In the genomic region with DNA sequence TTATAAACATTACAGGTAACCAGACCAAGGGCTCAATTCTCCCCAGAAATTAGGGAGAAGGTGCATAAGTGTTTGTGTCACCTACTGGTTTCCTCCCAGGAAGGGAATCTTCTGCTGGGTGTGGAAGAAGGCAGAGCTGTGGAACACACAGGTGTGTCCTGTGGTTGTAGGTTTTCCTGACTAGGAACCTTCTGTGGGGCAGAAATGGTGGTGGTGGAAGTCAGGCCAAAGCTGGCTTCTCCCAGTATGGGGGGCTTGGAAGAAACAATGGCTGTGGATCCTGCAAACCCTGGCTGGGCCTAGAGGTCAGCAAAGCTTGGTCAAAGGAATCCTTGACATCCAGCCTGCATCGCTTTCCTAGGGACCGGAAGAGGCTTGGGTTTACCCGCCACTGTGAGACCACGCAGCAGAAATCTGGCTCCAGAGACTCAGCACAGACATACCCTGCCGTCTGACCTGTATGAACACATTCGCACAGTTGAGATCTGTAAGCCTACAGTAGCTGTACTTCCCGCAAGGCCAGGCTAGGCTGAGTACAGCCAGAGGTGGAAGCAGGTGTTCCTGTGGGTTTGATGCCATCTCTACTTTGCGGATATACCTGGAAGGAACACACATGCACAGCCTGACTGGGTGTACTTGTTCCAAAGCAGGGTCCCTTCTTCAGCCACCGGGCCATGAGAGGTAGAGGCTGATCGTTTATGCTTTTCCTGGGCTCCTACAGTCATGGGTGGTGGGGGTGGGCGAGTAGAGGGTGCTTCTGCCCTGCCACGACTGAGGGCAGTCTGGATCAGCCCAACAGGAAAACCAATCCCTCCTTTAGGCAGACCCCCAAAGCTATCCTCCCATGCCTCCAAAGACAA, we compare ENCODE assay signal across 8 mouse cellular contexts. TPM values are rescaled to one million over a fixed set of nuclear protein-coding genes. Genes with fewer than 3 reads are reported as not detected.
DNase-seq lines count a peak whose midpoint lies in the region; ATAC-seq and TF ChIP-seq lines count a peak whose summit lies in the region.

No protein-coding gene starts in this region.

- DNase-seq in embryo, embryonic 10 days (ENCODE audit: low spot score), result peak; percentile 40
- DNase-seq in embryo, embryonic 10.5 days (ENCODE audit: low spot score), result no peak
- DNase-seq in neural tube, embryonic 11.5 days (ENCODE audit: low spot score), result no peak
- no peak for DNase-seq in neural tube, embryonic 10.5 days (ENCODE audit: extremely low spot score, low spot score)
- DNase-seq in gastrocnemius, postnatal 25 days, result no peak
- no peak for DNase-seq in frontal cortex, postnatal 14 days (ENCODE audit: low spot score in 2 of 2)

- TF ChIP-seq POLR2A in olfactory bulb, adult 2 months (IDR thresholded peaks at IDR 0.05; ENCODE audit: insufficient read depth, low read depth, low read length), result no peak

- H3K9me3 ChIP-seq in neural tube, embryonic 11.5 days (ENCODE audit: control insufficient read depth, low read length), result no peaks in the 10 kb centered on the region
- no peaks in the 10 kb centered on the region for H3K9me3 ChIP-seq in intestine, embryonic 16.5 days (ENCODE audit: control insufficient read depth, low read length)

- no peak for TF ChIP-seq CTCF in olfactory bulb, adult 2 months (IDR thresholded peaks at IDR 0.05; ENCODE audit: insufficient read depth, low read depth, low read length)

- H3K27me3 ChIP-seq in neural tube, embryonic 11.5 days (ENCODE audit: control insufficient read depth, insufficient read depth, low read length), result no peaks in the 10 kb centered on the region
- H3K27me3 ChIP-seq in intestine, embryonic 16.5 days (replicated peaks; ENCODE audit: control insufficient read depth, insufficient read depth, low read length), result no peaks in the 10 kb centered on the region

- ATAC-seq in neural tube, embryonic 11.5 days (ENCODE audit: insufficient read depth, low FRiP score, low TSS enrichment), result no peak
- no peak for ATAC-seq in intestine, embryonic 16.5 days

- H3K4me1 ChIP-seq in neural tube, embryonic 11.5 days (ENCODE audit: control insufficient read depth, insufficient read depth, low read length), result peaks cover 67% of the 10 kb centered on the region
- peaks cover 77% of the 10 kb centered on the region for H3K4me1 ChIP-seq in intestine, embryonic 16.5 days (ENCODE audit: control insufficient read depth, insufficient read depth, low read length)
- H3K4me1 ChIP-seq in olfactory bulb, adult 2 months (ENCODE audit: control insufficient read depth, insufficient read depth, low read length), result peaks cover 44% of the 10 kb centered on the region

- no peaks in the 10 kb centered on the region for H3K36me3 ChIP-seq in neural tube, embryonic 11.5 days (ENCODE audit: control insufficient read depth, insufficient read depth, low read length)
- H3K36me3 ChIP-seq in intestine, embryonic 16.5 days (ENCODE audit: control insufficient read depth, insufficient read depth, low read length), result no peaks in the 10 kb centered on the region

- peak overlapping the region; percentile 44; the same call in 1 of the 2 replicates for H3K4me2 ChIP-seq in neural tube, embryonic 11.5 days (ENCODE audit: low read depth)
- H3K4me2 ChIP-seq in intestine, embryonic 16.5 days (ENCODE audit: low read depth, low read length), result no peak overlapping the region

- H3K27ac ChIP-seq in neural tube, embryonic 11.5 days (ENCODE audit: low read depth, low read length), result peak overlapping the region; percentile 93
- H3K27ac ChIP-seq in intestine, embryonic 16.5 days (ENCODE audit: low read length), result peak overlapping the region; percentile 91
- 0 out of 2 replicates have a peak overlapping the region, but pooled peaks have one; percentile 35 for H3K27ac ChIP-seq in olfactory bulb, adult 2 months (ENCODE audit: insufficient read depth, low read depth, low read length)

- peak overlapping the region; percentile 68 for H3K9ac ChIP-seq in neural tube, embryonic 11.5 days (ENCODE audit: low read length)
- peak overlapping the region; percentile 54 for H3K9ac ChIP-seq in intestine, embryonic 16.5 days (ENCODE audit: low read depth, low read length)

- H3K4me3 ChIP-seq in neural tube, embryonic 11.5 days (ENCODE audit: low read depth, low read length), result no peak overlapping the region
- H3K4me3 ChIP-seq in intestine, embryonic 16.5 days (ENCODE audit: low read length), result no peak overlapping the region
- no peak overlapping the region for H3K4me3 ChIP-seq in olfactory bulb, adult 2 months (ENCODE audit: insufficient read depth, low read depth, low read length)

- 68% methylated on average over 12 of the region's 12 CpGs for WGBS in neural tube, embryonic 11.5 days
- 75% methylated on average over 12 of the region's 12 CpGs for WGBS in intestine, embryonic 16.5 days
- 89% methylated on average over 12 of the region's 12 CpGs for WGBS in olfactory bulb, adult 2 months

RNA-seq across cellular contexts. Expression of a gene that starts 6.1 kb away (rescaled TPM):
- 19.7 and 22.7 TPM in 2 replicates for polyA plus RNA-seq in neural tube, embryonic 11.5 days (2014; fragmentation: Nextera tagmentation; extraction: Ambion mirVana)
- 4.9 and 5.7 TPM in 2 replicates for polyA plus RNA-seq in intestine, embryonic 16.5 days (2015; fragmentation: Nextera tagmentation; extraction: Ambion mirVana)
- not detected in 2 replicates for polyA plus RNA-seq in olfactory bulb, adult 2 months (2012; ENCODE audit: insufficient read depth, insufficient read length, low replicate concordance, missing spikeins)
- total RNA-seq in gastrocnemius, postnatal 25 days (2021), result 1 to 10 TPM; 3.2 to 4.7 TPM

Comparison
In these comparisons a context has a peak if more than half of its experiments do, and no peak if none do; other contexts are left out.
1. H3K27ac ChIP-seq: peak in every context shown above with its lines; median percentile 93 in neural tube, embryonic 11.5 days; 91 in intestine, embryonic 16.5 days; 35 in olfactory bulb, adult 2 months.